Mouse (Mus musculus) heart, embryonic 16.5 days (tissue): ENCODE data around the gene Psg26. TPM values are rescaled to one million over a fixed set of nuclear protein-coding genes. Genes with fewer than 3 reads are reported as not detected.

ENCODE experiments used
- polyA plus RNA-seq: library from polyadenylated mRNA; unstranded; fragments of >200 nt; fragmentation: Nextera tagmentation; extraction: Ambion mirVana; gene quantifications from 2 replicates; pipeline ENCODE4 v1.2.1, GENCODE M21; 2015

The Psg26 gene
- polyA plus RNA-seq, 1 experiment from 2014 or later: not detected

Other genes starting within 250 kb of the Psg26 start
- not detected in 2 replicates for gene Mill1, start 238.8 kb downstream of the Psg26 start, polyA plus RNA-seq
- not detected in 2 replicates for gene Psg18, start 129.2 kb downstream of the Psg26 start, polyA plus RNA-seq
- not detected in 2 replicates for gene Psg28, start 52.1 kb downstream of the Psg26 start, polyA plus RNA-seq
- not detected in 2 replicates for gene Psg25, start 48.1 kb upstream of the Psg26 start, polyA plus RNA-seq
- not detected in 2 replicates for gene Psg27, start 83.1 kb upstream of the Psg26 start, polyA plus RNA-seq
- gene Psg23, start 132.3 kb upstream of the Psg26 start, polyA plus RNA-seq: not detected in 2 replicates
- not detected in 2 replicates for gene Psg21, start 172.5 kb upstream of the Psg26 start, polyA plus RNA-seq
- not detected in 2 replicates for gene Psg20, start 202.0 kb upstream of the Psg26 start, polyA plus RNA-seq
- not detected in 2 replicates for gene Psg22, start 233.9 kb upstream of the Psg26 start, polyA plus RNA-seq